Mouse (Mus musculus) cerebellum, postnatal 4 days (tissue): ENCODE measurements at regions not wholly inside any gene's neighbourhood (a gene's known extent, or its start where the extent isn't known, plus 50 kb on each side); places are given as distances from the start of the nearest gene placed in this dataset.

ENCODE experiments used
- DNase-seq, 2 experiments: peaks; one replicate each; pipeline ENCODE4 v3.0.0; 2022; ENCODE audit warnings: low spot score in 2 of 2, mixed read lengths in 1 of 2

- no peak for DNase-seq
Measured at GRCm38 (mm10) chr3:17201773-17202172, 746.4 kb upstream of the Cypt12 start.

- DNase-seq, result no peak
Measured at GRCm38 (mm10) chr3:17214031-17214430, 734.2 kb upstream of the Cypt12 start.

GRCm38 (mm10) chr3:17216825-17217224, 731.4 kb upstream of the Cypt12 start:
- DNase-seq, result no peak

- no peak for DNase-seq
Measured at GRCm38 (mm10) chr3:17238407-17238806, 709.8 kb upstream of the Cypt12 start.

- DNase-seq, result no peak
Measured at GRCm38 (mm10) chr3:17258397-17258796, 689.8 kb upstream of the Cypt12 start.

GRCm38 (mm10) chr3:17259093-17259492, 689.1 kb upstream of the Cypt12 start:
- no peak for DNase-seq

GRCm38 (mm10) chr3:17281231-17281630, 667.0 kb upstream of the Cypt12 start:
- DNase-seq, result no peak

- no peak for DNase-seq
Measured at GRCm38 (mm10) chr3:17282881-17283280, 665.3 kb upstream of the Cypt12 start.

GRCm38 (mm10) chr3:17317523-17317922, 630.7 kb upstream of the Cypt12 start:
- no peak for DNase-seq

GRCm38 (mm10) chr3:17318450-17318849, 629.8 kb upstream of the Cypt12 start:
- no peak for DNase-seq

GRCm38 (mm10) chr3:17319213-17319612, 629.0 kb upstream of the Cypt12 start:
- peak in 1 of 2 experiments; percentile 65 for DNase-seq

GRCm38 (mm10) chr3:17319931-17320330, 628.3 kb upstream of the Cypt12 start:
- DNase-seq, result no peak

GRCm38 (mm10) chr3:17322266-17322665, 625.9 kb upstream of the Cypt12 start:
- no peak for DNase-seq

GRCm38 (mm10) chr3:17324816-17325215, 623.4 kb upstream of the Cypt12 start:
- no peak for DNase-seq

- no peak for DNase-seq
Measured at GRCm38 (mm10) chr3:17325821-17326220, 622.4 kb upstream of the Cypt12 start.

GRCm38 (mm10) chr3:17326292-17326691, 621.9 kb upstream of the Cypt12 start:
- DNase-seq, result no peak

GRCm38 (mm10) chr3:17326774-17327173, 621.4 kb upstream of the Cypt12 start:
- DNase-seq, result no peak

- DNase-seq, result no peak
Measured at GRCm38 (mm10) chr3:17327706-17328105, 620.5 kb upstream of the Cypt12 start.

GRCm38 (mm10) chr3:17329411-17329810, 618.8 kb upstream of the Cypt12 start:
- no peak for DNase-seq

GRCm38 (mm10) chr3:17330429-17331373, 617.5 kb upstream of the Cypt12 start:
- DNase-seq, result no peak

GRCm38 (mm10) chr3:17360253-17360652, 588.0 kb upstream of the Cypt12 start:
- no peak for DNase-seq
